Comparison of ENCODE assay signal across 13 mouse cellular contexts in genomic region chr5:75076326-75077050, GRCm38 (mm10). TPM values are rescaled to one million over a fixed set of nuclear protein-coding genes. Genes with fewer than 3 reads are reported as not detected.
DNase-seq lines count a peak whose midpoint lies in the region; ATAC-seq lines count a peak whose summit lies in the region.
"Had no signal": no experiment of that assay in that cellular context is flagged by ENCODE, and none has a peak within 500 bp of the region (broad histone marks: within the 10 kb centered on the region; RNA-seq: fewer than 3 reads in every experiment).

No protein-coding gene starts in this region.

- peak overlapping the region; percentile 34 for H3K4me2 ChIP-seq in intestine, embryonic 14.5 days (ENCODE audit: low read length)
- no peak overlapping the region for H3K4me2 ChIP-seq in intestine, embryonic 16.5 days (ENCODE audit: low read depth, low read length)
- peak overlapping the region; percentile 52 for H3K4me2 ChIP-seq in forebrain, embryonic 11.5 days (ENCODE audit: low read depth, low read length, severe bottlenecking)
- peak overlapping the region; percentile 62 for H3K4me2 ChIP-seq in limb, embryonic 13.5 days (replicated peaks)
- no peak overlapping the region for H3K4me2 ChIP-seq in stomach, embryonic 14.5 days (replicated peaks; ENCODE audit: low read depth, low read length)

- H3K27me3 ChIP-seq in intestine, embryonic 14.5 days (replicated peaks; ENCODE audit: control insufficient read depth, insufficient read depth, low read length): peaks cover 100% of the 10 kb centered on the region
- H3K27me3 ChIP-seq in intestine, embryonic 16.5 days (replicated peaks; ENCODE audit: control insufficient read depth, insufficient read depth, low read length): peaks cover 95% of the 10 kb centered on the region
- H3K27me3 ChIP-seq in forebrain, embryonic 11.5 days (ENCODE audit: control insufficient read depth, insufficient read depth, low read length): peaks cover 93% of the 10 kb centered on the region
- peaks cover 100% of the 10 kb centered on the region for H3K27me3 ChIP-seq in limb, embryonic 13.5 days
- H3K27me3 ChIP-seq in stomach, embryonic 14.5 days (ENCODE audit: control insufficient read depth, insufficient read depth, low read length): peaks cover 81% of the 10 kb centered on the region

- H3K27ac ChIP-seq in intestine, embryonic 14.5 days (ENCODE audit: low read depth): no peak overlapping the region
- H3K27ac ChIP-seq in intestine, embryonic 16.5 days (ENCODE audit: low read length): no peak overlapping the region
- no peak overlapping the region for H3K27ac ChIP-seq in forebrain, embryonic 11.5 days (ENCODE audit: low read depth, low read length)
- H3K27ac ChIP-seq in limb, embryonic 13.5 days: no peak overlapping the region
- H3K27ac ChIP-seq in stomach, embryonic 14.5 days (ENCODE audit: low read length): no peak overlapping the region

- no peak for DNase-seq in intestine, embryonic 14.5 days (ENCODE audit: low spot score)
- no peak for DNase-seq in forebrain, embryonic 11.5 days (ENCODE audit: low spot score)
- no peak for DNase-seq in thymus, postnatal 36 days
- no peak for DNase-seq in adrenal gland, adult 2 months
- no peak for DNase-seq in retina, embryonic 14.5 days (ENCODE audit: low spot score)
- DNase-seq: adrenal gland, postnatal 36 days; gastrocnemius, postnatal 14 days; layer of hippocampus, adult 9-11 months had no signal

- no peak overlapping the region for H3K9ac ChIP-seq in intestine, embryonic 14.5 days (ENCODE audit: low read length)
- no peak overlapping the region for H3K9ac ChIP-seq in intestine, embryonic 16.5 days (ENCODE audit: low read depth, low read length)
- H3K9ac ChIP-seq in forebrain, embryonic 11.5 days (ENCODE audit: low read length): peak overlapping the region; percentile 67
- H3K9ac ChIP-seq in limb, embryonic 13.5 days: peak overlapping the region; percentile 31; the same call in 1 of the 2 replicates
- no peak overlapping the region for H3K9ac ChIP-seq in stomach, embryonic 14.5 days (replicated peaks; ENCODE audit: low read depth, low read length)

- no peaks in the 10 kb centered on the region for H3K4me1 ChIP-seq in intestine, embryonic 14.5 days (replicated peaks; ENCODE audit: control insufficient read depth, insufficient read depth, low read length)
- peaks cover 11% of the 10 kb centered on the region for H3K4me1 ChIP-seq in intestine, embryonic 16.5 days (ENCODE audit: control insufficient read depth, insufficient read depth, low read length)
- H3K4me1 ChIP-seq in forebrain, embryonic 11.5 days (replicated peaks; ENCODE audit: control insufficient read depth, insufficient read depth, low read length): peaks cover 30% of the 10 kb centered on the region
- H3K4me1 ChIP-seq in limb, embryonic 13.5 days: peaks cover 13% of the 10 kb centered on the region
- peaks cover 7% of the 10 kb centered on the region for H3K4me1 ChIP-seq in stomach, embryonic 14.5 days (ENCODE audit: control insufficient read depth, insufficient read depth, low read length)

- WGBS in intestine, embryonic 14.5 days: 1% methylated on average over 17 of the region's 17 CpGs
- 3% methylated on average over 17 of the region's 17 CpGs for WGBS in intestine, embryonic 16.5 days
- WGBS in forebrain, embryonic 11.5 days: 1% methylated on average over 17 of the region's 17 CpGs
- 1% methylated on average over 17 of the region's 17 CpGs for WGBS in limb, embryonic 13.5 days
- WGBS in stomach, embryonic 14.5 days: 2% methylated on average over 17 of the region's 17 CpGs

- 0 out of 2 replicates have a peak overlapping the region, but pooled peaks have one; percentile 17 for H3K4me3 ChIP-seq in intestine, embryonic 14.5 days (ENCODE audit: low read depth, low read length)
- no peak overlapping the region for H3K4me3 ChIP-seq in intestine, embryonic 16.5 days (ENCODE audit: low read length)
- H3K4me3 ChIP-seq in forebrain, embryonic 11.5 days (ENCODE audit: low read depth, low read length): peak overlapping the region; percentile 47
- H3K4me3 ChIP-seq in limb, embryonic 13.5 days: peak overlapping the region; percentile 36
- peak overlapping the region; percentile 17; the same call in 1 of the 2 replicates for H3K4me3 ChIP-seq in stomach, embryonic 14.5 days (ENCODE audit: low read depth, low read length)

- no peaks in the 10 kb centered on the region for H3K9me3 ChIP-seq in intestine, embryonic 14.5 days (ENCODE audit: control insufficient read depth, low read length)
- H3K9me3 ChIP-seq in intestine, embryonic 16.5 days (ENCODE audit: control insufficient read depth, low read length): no peaks in the 10 kb centered on the region
- no peaks in the 10 kb centered on the region for H3K9me3 ChIP-seq in forebrain, embryonic 11.5 days (ENCODE audit: control insufficient read depth, low read length)
- H3K9me3 ChIP-seq in limb, embryonic 13.5 days: no peaks in the 10 kb centered on the region
- no peaks in the 10 kb centered on the region for H3K9me3 ChIP-seq in stomach, embryonic 14.5 days (ENCODE audit: control insufficient read depth, low read depth, low read length)

- no peak for ATAC-seq in intestine, embryonic 14.5 days (replicated peaks; ENCODE audit: low FRiP score, low TSS enrichment, low read depth)
- no peak for ATAC-seq in intestine, embryonic 16.5 days
- no peak for ATAC-seq in forebrain, embryonic 11.5 days (replicated peaks; ENCODE audit: low FRiP score)
- ATAC-seq in limb, embryonic 13.5 days (ENCODE audit: low FRiP score, low read depth): no peak
- no peak for ATAC-seq in stomach, embryonic 14.5 days (ENCODE audit: insufficient number of reproducible peaks, insufficient read depth, low FRiP score, low read depth)

- H3K36me3 ChIP-seq in intestine, embryonic 14.5 days (ENCODE audit: control insufficient read depth, insufficient read depth, low read length): no peaks in the 10 kb centered on the region
- no peaks in the 10 kb centered on the region for H3K36me3 ChIP-seq in intestine, embryonic 16.5 days (ENCODE audit: control insufficient read depth, insufficient read depth, low read length)
- no peaks in the 10 kb centered on the region for H3K36me3 ChIP-seq in forebrain, embryonic 11.5 days (ENCODE audit: control insufficient read depth, insufficient read depth, low read length)
- H3K36me3 ChIP-seq in limb, embryonic 13.5 days: no peaks in the 10 kb centered on the region
- H3K36me3 ChIP-seq in stomach, embryonic 14.5 days (ENCODE audit: control insufficient read depth, insufficient read depth, low read length): no peaks in the 10 kb centered on the region

RNA-seq across cellular contexts. Expression of gene Gsx2, which starts 1.1 kb away (rescaled TPM):
- not detected in 2 replicates for polyA plus RNA-seq in intestine, embryonic 14.5 days (2014; fragmentation: Nextera tagmentation; extraction: Ambion mirVana)
- polyA plus RNA-seq in intestine, embryonic 16.5 days (2015; fragmentation: Nextera tagmentation; extraction: Ambion mirVana): not detected in 2 replicates
- 20.1 and 23.1 TPM in 2 replicates for polyA plus RNA-seq in forebrain, embryonic 11.5 days (2014; fragmentation: Nextera tagmentation; extraction: Ambion mirVana)
- polyA plus RNA-seq in limb, embryonic 13.5 days (2015; fragmentation: Nextera tagmentation; extraction: Ambion mirVana): not detected in 2 replicates
- not detected in 2 replicates for polyA plus RNA-seq in stomach, embryonic 14.5 days (2014; fragmentation: Nextera tagmentation; extraction: Ambion mirVana)
- total RNA-seq in adrenal gland, adult 2 months (2021): not detected
- polyA plus RNA-seq in adrenal gland, adult 2 months (2012; rRNA removed): not detected in 2 replicates
- total RNA-seq: adrenal gland, postnatal 36 days; common myeloid progenitor, adult 5-6 weeks; gastrocnemius, postnatal 14 days had no signal
- polyA plus RNA-seq: lung, embryonic 16.5 days had no signal

RNA-seq across cellular contexts. Expression of gene Chic2, which starts 31.9 kb away (rescaled TPM):
- polyA plus RNA-seq in intestine, embryonic 14.5 days (2014; fragmentation: Nextera tagmentation; extraction: Ambion mirVana): 39.2 and 42.2 TPM in 2 replicates
- 15.9 and 20.2 TPM in 2 replicates for polyA plus RNA-seq in intestine, embryonic 16.5 days (2015; fragmentation: Nextera tagmentation; extraction: Ambion mirVana)
- 42.3 and 53.9 TPM in 2 replicates for polyA plus RNA-seq in forebrain, embryonic 11.5 days (2014; fragmentation: Nextera tagmentation; extraction: Ambion mirVana)
- polyA plus RNA-seq in limb, embryonic 13.5 days (2015; fragmentation: Nextera tagmentation; extraction: Ambion mirVana): 30.5 and 35.2 TPM in 2 replicates
- polyA plus RNA-seq in stomach, embryonic 14.5 days (2014; fragmentation: Nextera tagmentation; extraction: Ambion mirVana): 42.7 and 45.1 TPM in 2 replicates
- total RNA-seq in adrenal gland, adult 2 months (2021): 10 to 100 TPM; 25.6 to 32.2 TPM
- 1.1 and 1.4 TPM in 2 replicates for polyA plus RNA-seq in adrenal gland, adult 2 months (2012; rRNA removed)

Comparison
In these comparisons a context has a peak if more than half of its experiments do, and no peak if none do; other contexts are left out.
1. H3K4me2 ChIP-seq: peak in intestine, embryonic 14.5 days (single experiment), forebrain, embryonic 11.5 days (single experiment) and limb, embryonic 13.5 days (single experiment); none in intestine, embryonic 16.5 days (single experiment) and stomach, embryonic 14.5 days (single experiment).
2. H3K9ac ChIP-seq: peak in forebrain, embryonic 11.5 days (single experiment) and limb, embryonic 13.5 days (single experiment); none in intestine, embryonic 14.5 days (single experiment), intestine, embryonic 16.5 days (single experiment) and stomach, embryonic 14.5 days (single experiment).
3. RNA of gene Gsx2, which starts 1.1 kb away (polyA plus RNA-seq): 20.1 to 23.1 TPM in forebrain, embryonic 11.5 days; not detected in limb, embryonic 13.5 days, not detected in intestine, embryonic 14.5 days, not detected in intestine, embryonic 16.5 days, not detected in stomach, embryonic 14.5 days and not detected in adrenal gland, adult 2 months; every median in the first group is over 10 times any median in the second.